Mouse (Mus musculus): ENCODE data around the gene Dhx15. TPM values are rescaled to one million over a fixed set of nuclear protein-coding genes. Genes with fewer than 3 reads are reported as not detected.
"Not testable (repeated sequence)": the region's sequence is repeated elsewhere in the genome, so short reads cannot be mapped to it uniquely, and the experiment has no call there.

The Dhx15 gene
- 105 and 112 TPM in 2 replicates for polyA plus RNA-seq (2014; fragmentation: Nextera tagmentation; extraction: Ambion mirVana)

- WGBS = 2% methylated on average over 51 of the region's 53 CpGs
- peak; percentile 96 for ATAC-seq (ENCODE audit: low FRiP score)
Measured at GRCm38 (mm10) chr5:52190371-52191179, at the start of gene Dhx15. Dhx15 (minus strand) TSS chr5:52190514.

GRCm38 (mm10) chr5:52238877-52239276 is 48.6 kb upstream of the Dhx15 start:
- Histone ChIP-seq H3K27me3 (ENCODE audit: control insufficient read depth, insufficient read depth, low read length) (no peaks in the 10 kb centered on the region), H3K9ac (ENCODE audit: low read length) (no peak overlapping the region), H3K27ac (ENCODE audit: low read depth, low read length) (no peak overlapping the region), H3K4me3 (ENCODE audit: low read depth, low read length) (no peak overlapping the region), H3K4me1 (ENCODE audit: control insufficient read depth, insufficient read depth, low read length) (no peaks in the 10 kb centered on the region), H3K4me2 (no peak overlapping the region), H3K36me3 (ENCODE audit: control insufficient read depth, insufficient read depth, low read length) (no peaks in the 10 kb centered on the region), H3K9me3 (ENCODE audit: control insufficient read depth, low read length) (peaks cover 3% of the 10 kb centered on the region; the same call in 1 of the 2 replicates)
- WGBS = 90% methylated on average over 5 of the region's 5 CpGs
- DNase-seq (ENCODE audit: low spot score, missing footprints) (no peak), ATAC-seq (ENCODE audit: low FRiP score) (no peak)

More at GRCm38 (mm10) chr5:52190371-52191179, at the start of gene Dhx15:
- peak within 1 kb of the TSS; percentile 60 for H3K4me2 ChIP-seq
- H3K9me3 ChIP-seq (ENCODE audit: control insufficient read depth, low read length) = no peaks in the 10 kb centered on the region
- peak; percentile 100 for DNase-seq (ENCODE audit: low spot score, missing footprints)
- peaks cover 4% of the 10 kb centered on the region; the same call in 1 of the 2 replicates for H3K4me1 ChIP-seq (ENCODE audit: control insufficient read depth, insufficient read depth, low read length)
- H3K36me3 ChIP-seq (ENCODE audit: control insufficient read depth, insufficient read depth, low read length) = no peaks in the 10 kb centered on the region
- peak within 1 kb of the TSS; percentile 83 for H3K27ac ChIP-seq (ENCODE audit: low read depth, low read length)
- H3K27me3 ChIP-seq (ENCODE audit: control insufficient read depth, insufficient read depth, low read length) = no peaks in the 10 kb centered on the region
- H3K4me3 ChIP-seq (ENCODE audit: low read depth, low read length) = peak within 1 kb of the TSS; percentile 96
- H3K9ac ChIP-seq (ENCODE audit: low read length) = peak within 1 kb of the TSS; percentile 99

GRCm38 (mm10) chr5:52237956-52238735 is 47.8 kb upstream of the Dhx15 start:
- peaks cover 3% of the 10 kb centered on the region; the same call in 1 of the 2 replicates for H3K9me3 ChIP-seq (ENCODE audit: control insufficient read depth, low read length)
- H3K4me3 ChIP-seq (ENCODE audit: low read depth, low read length) = no peak overlapping the region
- H3K27ac ChIP-seq (ENCODE audit: low read depth, low read length) = no peak overlapping the region
- H3K9ac ChIP-seq (ENCODE audit: low read length) = no peak overlapping the region
- H3K36me3 ChIP-seq (ENCODE audit: control insufficient read depth, insufficient read depth, low read length) = no peaks in the 10 kb centered on the region
- H3K4me1 ChIP-seq (ENCODE audit: control insufficient read depth, insufficient read depth, low read length) = no peaks in the 10 kb centered on the region
- 81% methylated on average over 8 of the region's 8 CpGs for WGBS
- no peak for ATAC-seq (ENCODE audit: low FRiP score)
- no peaks in the 10 kb centered on the region for H3K27me3 ChIP-seq (ENCODE audit: control insufficient read depth, insufficient read depth, low read length)
- H3K4me2 ChIP-seq = no peak overlapping the region
- no peak for DNase-seq (ENCODE audit: low spot score, missing footprints)

- not testable (repeated sequence) for H3K36me3 ChIP-seq (ENCODE audit: control insufficient read depth, insufficient read depth, low read length); H3K4me1 ChIP-seq (ENCODE audit: control insufficient read depth, insufficient read depth, low read length); H3K27me3 ChIP-seq (ENCODE audit: control insufficient read depth, insufficient read depth, low read length); H3K9ac ChIP-seq (ENCODE audit: low read length); DNase-seq (ENCODE audit: low spot score, missing footprints); H3K4me3 ChIP-seq (ENCODE audit: low read depth, low read length); H3K4me2 ChIP-seq; H3K27ac ChIP-seq (ENCODE audit: low read depth, low read length); ATAC-seq (ENCODE audit: low FRiP score); H3K9me3 ChIP-seq (ENCODE audit: control insufficient read depth, low read length)
- WGBS = 85% methylated on average over 6 of the region's 6 CpGs
Measured at GRCm38 (mm10) chr5:52236585-52236984, 46.3 kb upstream of the Dhx15 start.

GRCm38 (mm10) chr5:52234570-52234969 is 44.3 kb upstream of the Dhx15 start:
- H3K4me3 ChIP-seq (ENCODE audit: low read depth, low read length) = no peak overlapping the region
- H3K27me3 ChIP-seq (ENCODE audit: control insufficient read depth, insufficient read depth, low read length) = no peaks in the 10 kb centered on the region
- no peak overlapping the region for H3K27ac ChIP-seq (ENCODE audit: low read depth, low read length)
- H3K4me1 ChIP-seq (ENCODE audit: control insufficient read depth, insufficient read depth, low read length) = no peaks in the 10 kb centered on the region
- H3K9me3 ChIP-seq (ENCODE audit: control insufficient read depth, low read length) = peaks cover 3% of the 10 kb centered on the region; the same call in 1 of the 2 replicates
- H3K36me3 ChIP-seq (ENCODE audit: control insufficient read depth, insufficient read depth, low read length) = no peaks in the 10 kb centered on the region
- no peak overlapping the region for H3K9ac ChIP-seq (ENCODE audit: low read length)
- DNase-seq (ENCODE audit: low spot score, missing footprints) (no peak), ATAC-seq (ENCODE audit: low FRiP score) (no peak)
- no peak overlapping the region for H3K4me2 ChIP-seq
- whole genome bisulfite sequencing = 60% methylated on average over 7 of the region's 7 CpGs

GRCm38 (mm10) chr5:52233891-52234290 is 43.6 kb upstream of the Dhx15 start:
- H3K9me3 ChIP-seq (ENCODE audit: control insufficient read depth, low read length) = peaks cover 3% of the 10 kb centered on the region; the same call in 1 of the 2 replicates
- H3K9ac ChIP-seq (ENCODE audit: low read length) = no peak overlapping the region
- no peak for ATAC-seq (ENCODE audit: low FRiP score)
- H3K27ac ChIP-seq (ENCODE audit: low read depth, low read length) = no peak overlapping the region
- 91% methylated on average over 2 of the region's 2 CpGs for WGBS
- no peak overlapping the region for H3K4me3 ChIP-seq (ENCODE audit: low read depth, low read length)
- H3K36me3 ChIP-seq (ENCODE audit: control insufficient read depth, insufficient read depth, low read length) = no peaks in the 10 kb centered on the region
- H3K4me2 ChIP-seq = no peak overlapping the region
- no peaks in the 10 kb centered on the region for H3K27me3 ChIP-seq (ENCODE audit: control insufficient read depth, insufficient read depth, low read length)
- no peaks in the 10 kb centered on the region for H3K4me1 ChIP-seq (ENCODE audit: control insufficient read depth, insufficient read depth, low read length)
- no peak for DNase-seq (ENCODE audit: low spot score, missing footprints)

GRCm38 (mm10) chr5:52232611-52233010 is 42.3 kb upstream of the Dhx15 start:
- WGBS = 66% methylated on average over 2 of the region's 2 CpGs
- no peaks in the 10 kb centered on the region for H3K4me1 ChIP-seq (ENCODE audit: control insufficient read depth, insufficient read depth, low read length)
- no peaks in the 10 kb centered on the region for H3K27me3 ChIP-seq (ENCODE audit: control insufficient read depth, insufficient read depth, low read length)
- no peak overlapping the region for H3K27ac ChIP-seq (ENCODE audit: low read depth, low read length)
- H3K36me3 ChIP-seq (ENCODE audit: control insufficient read depth, insufficient read depth, low read length) = no peaks in the 10 kb centered on the region
- H3K9ac ChIP-seq (ENCODE audit: low read length) = no peak overlapping the region
- no peak overlapping the region for H3K4me3 ChIP-seq (ENCODE audit: low read depth, low read length)
- ATAC-seq (ENCODE audit: low FRiP score) = no peak
- H3K4me2 ChIP-seq = no peak overlapping the region
- DNase-seq (ENCODE audit: low spot score, missing footprints) = no peak
- peaks cover 3% of the 10 kb centered on the region; the same call in 1 of the 2 replicates for H3K9me3 ChIP-seq (ENCODE audit: control insufficient read depth, low read length)

- Histone ChIP-seq H3K27ac (ENCODE audit: low read depth, low read length) (no peak overlapping the region), H3K27me3 (ENCODE audit: control insufficient read depth, insufficient read depth, low read length) (no peaks in the 10 kb centered on the region), H3K4me3 (ENCODE audit: low read depth, low read length) (no peak overlapping the region), H3K4me1 (ENCODE audit: control insufficient read depth, insufficient read depth, low read length) (no peaks in the 10 kb centered on the region), H3K9me3 (ENCODE audit: control insufficient read depth, low read length) (peaks cover 3% of the 10 kb centered on the region; the same call in 1 of the 2 replicates), H3K36me3 (ENCODE audit: control insufficient read depth, insufficient read depth, low read length) (no peaks in the 10 kb centered on the region), H3K4me2 (no peak overlapping the region), H3K9ac (ENCODE audit: low read length) (no peak overlapping the region)
- ATAC-seq (ENCODE audit: low FRiP score) = no peak
- DNase-seq (ENCODE audit: low spot score, missing footprints) = no peak
- WGBS = 90% methylated on average over 2 of the region's 2 CpGs
Measured at GRCm38 (mm10) chr5:52232199-52232598, 41.9 kb upstream of the Dhx15 start.

- no peaks in the 10 kb centered on the region for H3K4me1 ChIP-seq (ENCODE audit: control insufficient read depth, insufficient read depth, low read length)
- no peak overlapping the region for H3K9ac ChIP-seq (ENCODE audit: low read length)
- WGBS = 92% methylated on average over 7 of the region's 7 CpGs
- peaks cover 1% of the 10 kb centered on the region; the same call in 1 of the 2 replicates for H3K9me3 ChIP-seq (ENCODE audit: control insufficient read depth, low read length)
- no peak for DNase-seq (ENCODE audit: low spot score, missing footprints)
- H3K36me3 ChIP-seq (ENCODE audit: control insufficient read depth, insufficient read depth, low read length) = no peaks in the 10 kb centered on the region
- no peak overlapping the region for H3K4me2 ChIP-seq
- no peak for ATAC-seq (ENCODE audit: low FRiP score)
- no peak overlapping the region for H3K27ac ChIP-seq (ENCODE audit: low read depth, low read length)
- no peaks in the 10 kb centered on the region for H3K27me3 ChIP-seq (ENCODE audit: control insufficient read depth, insufficient read depth, low read length)
- no peak overlapping the region for H3K4me3 ChIP-seq (ENCODE audit: low read depth, low read length)
Measured at GRCm38 (mm10) chr5:52230466-52230865, 40.2 kb upstream of the Dhx15 start.

All from midbrain, embryonic 11.5 days (tissue).